Mouse (Mus musculus): Measurements from ENCODE around the gene Uap1.

GRCm38 (mm10) chr1:170153986-170154385, 20.8 kb downstream of the Uap1 start:
- TF ChIP-seq POLR2A (IDR thresholded peaks at IDR 0.05; ENCODE audit: borderline replicate concordance, extremely low read depth, insufficient read depth, insufficient read length, poor library complexity, severe bottlenecking) (no peak), CTCF (IDR thresholded peaks at IDR 0.05; ENCODE audit: borderline replicate concordance, extremely low read depth, insufficient read depth, insufficient read length) (no peak)

Data from brain, embryonic 14.5 days (tissue).